ENCODE assay signal across 21 mouse cellular contexts in the genomic region with DNA sequence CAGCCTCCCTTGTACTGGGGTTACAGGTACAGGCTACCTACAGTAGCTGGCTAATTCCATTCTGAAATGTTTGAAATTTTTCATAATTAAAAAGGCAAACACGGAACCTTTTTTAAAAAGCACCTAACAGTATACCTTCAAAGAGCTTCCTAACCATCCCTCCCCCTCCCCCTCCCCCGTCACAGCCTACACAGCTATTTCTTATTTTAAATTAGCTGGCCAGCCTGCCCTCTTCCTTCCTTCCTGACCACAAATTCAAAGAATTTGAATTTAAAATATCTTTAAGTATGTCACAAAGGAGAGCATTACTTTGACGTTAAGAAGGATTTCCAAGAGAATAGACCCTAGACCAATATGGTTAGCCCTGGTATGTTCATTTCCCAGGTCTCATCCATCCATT. TPM values are rescaled to one million over a fixed set of nuclear protein-coding genes. Genes with fewer than 3 reads are reported as not detected.
A peak's percentile ranks its signal among the peaks of the same experiment; 100 is the strongest.
DNase-seq lines count a peak whose midpoint lies in the region; ATAC-seq lines count a peak whose summit lies in the region.
"Had no signal": no experiment of that assay in that cellular context is flagged by ENCODE, and none has a peak within 500 bp of the region (broad histone marks: within the 10 kb centered on the region; RNA-seq: fewer than 3 reads in every experiment).

No protein-coding gene starts in this region.

- peaks cover 82% of the 10 kb centered on the region for H3K36me3 ChIP-seq in megakaryocyte, embryonic 14.5 days (replicated peaks; ENCODE audit: low read length)
- peaks cover 23% of the 10 kb centered on the region for H3K36me3 ChIP-seq in macrophage (ENCODE audit: inconsistent target)
- H3K36me3 ChIP-seq: forebrain, embryonic 15.5 days had no signal

- peak overlapping the region; percentile 81 for H3K4me3 ChIP-seq in megakaryocyte, embryonic 14.5 days (replicated peaks)
- no peak overlapping the region for H3K4me3 ChIP-seq in macrophage (ENCODE audit: inconsistent target)
- H3K4me3 ChIP-seq: embryonic facial prominence, embryonic 13.5 days; embryonic facial prominence, embryonic 15.5 days; erythroblast, embryonic 14.5 days; forebrain, embryonic 13.5 days; forebrain, embryonic 15.5 days had no signal

- WGBS in macrophage (ENCODE audit: missing documents) = 48% methylated on average over 3 of the region's 3 CpGs

- DNase-seq in left cerebral cortex, adult 18-20 months (ENCODE audit: low spot score in 2 of 2) = no peak
- DNase-seq: adrenal gland, adult 2 months; adrenal gland, postnatal 10 days; adrenal gland, postnatal 25 days; cerebellum, adult 11 months; cerebellum, adult 18-20 months; cerebellum, adult 8-10 months; cerebellum, adult 9-11 months; cerebellum, postnatal 14 days; cerebellum, postnatal 36 days; embryo, embryonic 11 days; forebrain, postnatal 0 days had no signal

- peaks cover 100% of the 10 kb centered on the region for H3K79me2 ChIP-seq in macrophage (ENCODE audit: inconsistent target)

- no peaks in the 10 kb centered on the region for H3K9me3 ChIP-seq in megakaryocyte, embryonic 14.5 days
- H3K9me3 ChIP-seq: embryonic facial prominence, embryonic 13.5 days; embryonic facial prominence, embryonic 15.5 days; forebrain, embryonic 13.5 days; forebrain, embryonic 15.5 days had no signal

- peaks cover 99% of the 10 kb centered on the region for H3K4me1 ChIP-seq in megakaryocyte, embryonic 14.5 days
- H3K4me1 ChIP-seq: embryonic facial prominence, embryonic 15.5 days had no signal

- peak overlapping the region; percentile 58; the same call in 1 of the 2 replicates for H3K27ac ChIP-seq in macrophage
- H3K27ac ChIP-seq: embryonic facial prominence, embryonic 13.5 days; embryonic facial prominence, embryonic 15.5 days; forebrain, embryonic 13.5 days; forebrain, embryonic 15.5 days had no signal

- H3K27me3 ChIP-seq in megakaryocyte, embryonic 14.5 days (replicated peaks) = no peaks in the 10 kb centered on the region
- H3K27me3 ChIP-seq: embryonic facial prominence, embryonic 13.5 days; embryonic facial prominence, embryonic 15.5 days; forebrain, embryonic 13.5 days; forebrain, embryonic 15.5 days had no signal

- ATAC-seq in megakaryocyte, adult 5-6 weeks (ENCODE audit: poor library complexity, severe bottlenecking) = no peak
- ATAC-seq in CD4-positive, CD25-positive, alpha-beta regulatory T cell, adult 4 months = no peak
- ATAC-seq: forebrain, embryonic 13.5 days; forebrain, embryonic 15.5 days; forebrain, postnatal 0 days had no signal

RNA-seq across cellular contexts. Expression of gene Clic4, which starts 44.5 kb away (rescaled TPM):
- 19.4 and 27.6 TPM in 2 replicates for polyA plus RNA-seq in megakaryocyte, embryonic 14.5 days (2012; ENCODE audit: insufficient read depth, low replicate concordance)
- 28.4 and 29.7 TPM in 2 replicates for total RNA-seq in megakaryocyte, adult 5-6 weeks (2015)
- 32.3 and 39.2 TPM in 2 replicates for total RNA-seq in megakaryocyte, adult 5-6 weeks (2017)
- total RNA-seq in macrophage (2018; cell fraction: chromatin; rRNA removed) = 1,000 to 10,000 TPM in 4 of 26 experiments, 100 to 1,000 TPM in 12, 10 to 100 TPM in 10; 44.7 to 1,202 (median 255) TPM
- 1,000 to 10,000 TPM in 1 of 26 experiments, 100 to 1,000 TPM in 25; 181 to 1,494 (median 243) TPM for total RNA-seq in macrophage (2018; cell fraction: cytosol; rRNA removed)
- 1,000 to 10,000 TPM in 4 of 26 experiments, 100 to 1,000 TPM in 21, 10 to 100 TPM in 1; 96.8 to 1,122 (median 483) TPM for total RNA-seq in macrophage (2018; cell fraction: nucleus; rRNA removed)
- polyA plus RNA-seq in macrophage (2018) = 149 to 188 TPM (median 173 TPM) in 3 replicates
- 1 to 10 TPM; 7.0 to 8.0 TPM for polyA plus RNA-seq in CD4-positive, CD25-positive, alpha-beta regulatory T cell, adult 4 months (2017; shearing (Covaris generic))
- total RNA-seq in left cerebral cortex, adult 18-20 months (2021) = 10 to 100 TPM; 30.2 to 35.7 TPM
